Mouse (Mus musculus): ENCODE results near the gene Nxf1.
A peak's percentile ranks its signal among the peaks of the same experiment; 100 is the strongest.

Gene Nxf1

GRCm38 (mm10) chr19:8818801-8819595, 62.1 kb downstream of the Nxf1 start, which contains the start of gene Ttc9c:
Gene Ttc9c (minus strand): TSS chr19:8819333.
- peak; percentile 98 to 99 for DNase-seq (ENCODE audit: low spot score in 2 of 2)

- DNase-seq (ENCODE audit: low spot score in 2 of 2): peak; percentile 99
Measured at GRCm38 (mm10) chr19:8819596-8820423, 62.9 kb downstream of the Nxf1 start, which contains the start of gene Hnrnpul2. Gene Hnrnpul2 (plus strand): TSS chr19:8820010.
